Mouse (Mus musculus) effector memory CD4-positive, alpha-beta T cell, adult 5 months (primary cell): ENCODE results near the gene Exoc3l2. TPM values are rescaled to one million over a fixed set of nuclear protein-coding genes. Genes with fewer than 3 reads are reported as not detected.

Experiments used
- polyA plus RNA-seq: library from polyadenylated mRNA; unstranded; fragments of 100-300 nt; shearing (Covaris generic); gene quantifications from one replicate; pipeline ENCODE4 v1.2.1, GENCODE M21; 2017

The Exoc3l2 gene
- not detected for polyA plus RNA-seq

DNA sequence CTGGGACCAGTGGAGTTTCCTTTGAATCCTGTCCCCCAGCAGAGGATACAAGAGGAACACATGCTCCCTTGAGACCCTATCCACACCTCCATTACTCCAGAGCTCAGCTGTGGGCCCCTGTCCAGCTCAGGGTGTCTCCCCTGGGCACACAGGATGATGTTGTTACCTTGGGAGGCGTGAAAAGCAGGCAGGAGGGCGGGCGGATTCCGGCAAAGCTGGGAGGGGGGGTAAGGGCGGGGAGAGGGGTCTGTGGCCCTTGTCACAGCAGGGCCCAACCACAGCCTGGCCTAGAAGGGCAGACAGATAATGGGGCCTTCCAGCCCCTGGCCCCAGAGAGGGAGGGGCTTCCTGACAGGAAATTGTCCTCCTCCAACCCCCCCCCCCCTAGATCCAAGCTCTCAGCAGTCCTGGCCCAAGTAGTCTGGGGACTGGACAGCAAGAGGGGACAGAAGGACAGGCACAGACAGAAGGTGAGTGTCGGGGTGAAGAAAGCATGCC is at the start of gene Exoc3l2:
Gene Exoc3l2, plus strand, starts transcription at position 448 of the 498 bp plus-strand sequence.

DNA sequence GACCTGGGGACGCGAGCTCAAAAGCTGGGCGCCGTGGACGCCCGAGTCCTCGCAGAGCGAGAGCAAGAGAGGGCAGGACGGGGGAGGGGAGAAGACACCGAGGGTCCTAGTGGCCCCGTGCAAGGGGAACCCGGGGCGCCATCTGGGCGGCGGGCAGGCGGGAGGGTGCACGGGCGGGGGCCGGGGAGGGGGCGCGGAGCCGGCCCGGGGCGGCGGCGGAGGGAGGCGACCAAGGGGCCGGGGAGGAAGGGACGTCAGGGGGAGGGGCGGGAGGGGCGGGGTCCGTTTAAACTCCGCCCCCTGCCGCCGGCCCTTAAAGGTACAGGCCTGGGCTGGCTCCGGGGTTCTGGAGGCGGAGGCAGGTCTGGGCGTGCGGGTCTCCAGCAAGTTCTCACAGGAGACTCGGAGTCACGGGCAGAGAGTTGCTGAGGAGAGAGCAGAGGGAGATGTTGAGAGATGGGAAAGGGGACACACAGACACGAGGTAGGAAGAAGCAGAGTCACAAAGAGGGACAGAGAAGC is 4.5 kb upstream of the Exoc3l2 start, which contains the start of gene Mark4:
Gene Mark4, minus strand, starts transcription at position 231 of the 521 bp plus-strand sequence.

GRCm38 (mm10) chr7:19508150-19508923 is 45.2 kb downstream of the Exoc3l2 start, which contains the start of the genes Bloc1s3 and Trappc6a:
TSS of gene Bloc1s3 (minus strand) at chr7:19508367.
TSS of gene Trappc6a (plus strand) at chr7:19508395.

DNA sequence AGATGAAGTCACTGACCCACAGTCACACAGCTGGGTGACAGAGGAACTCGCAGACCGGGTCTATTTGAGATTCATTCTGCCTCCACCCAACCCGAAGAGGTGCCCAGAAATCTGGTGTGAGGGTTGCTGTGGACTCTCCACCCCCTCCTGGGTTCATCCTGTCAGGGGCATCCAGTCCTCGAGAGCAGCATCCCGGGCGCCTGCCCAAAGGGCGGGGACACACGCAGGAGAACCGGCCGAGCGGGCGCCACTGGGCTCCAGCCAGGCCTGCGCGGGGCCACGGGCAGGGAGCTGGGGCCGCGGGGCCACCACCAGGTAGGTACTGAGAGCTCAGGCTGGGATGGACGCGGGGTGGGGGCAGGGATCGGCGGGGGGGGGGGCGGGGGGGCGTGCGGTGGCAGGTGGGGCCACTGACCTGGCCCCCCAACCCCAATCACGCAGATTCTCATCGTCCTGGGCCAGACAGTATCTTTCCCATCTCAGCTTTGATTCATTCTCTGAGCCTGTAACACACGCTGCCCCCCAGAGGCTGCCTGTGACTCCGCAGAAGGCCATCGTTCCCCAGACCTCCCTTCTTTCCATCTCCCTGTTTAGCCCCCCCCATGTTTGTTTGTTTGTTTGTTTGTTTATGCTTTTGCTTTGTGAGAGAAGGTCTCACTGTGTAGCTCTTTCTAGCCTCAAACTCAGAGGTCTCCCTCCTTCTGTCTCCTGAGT is 54.7 kb downstream of the Exoc3l2 start, which contains the start of gene Nkpd1:
Gene Nkpd1, plus strand, starts transcription at position 187 of the 714 bp plus-strand sequence.

Other genes starting within 250 kb of the Exoc3l2 start
- 95.5 TPM for gene Opa3, start 235.0 kb upstream of the Exoc3l2 start, polyA plus RNA-seq
- gene Vasp, start 191.5 kb upstream of the Exoc3l2 start, polyA plus RNA-seq = 224 TPM
- gene Ppm1n, start 183.3 kb upstream of the Exoc3l2 start, polyA plus RNA-seq = 0.97 TPM
- gene Rtn2, start 180.7 kb upstream of the Exoc3l2 start, polyA plus RNA-seq = 0.14 TPM
- gene Fosb, start 153.3 kb upstream of the Exoc3l2 start, polyA plus RNA-seq = 65.7 TPM
- gene Ercc1, start 118.6 kb upstream of the Exoc3l2 start, polyA plus RNA-seq = 68.8 TPM
- gene Cd3eap, start 103.8 kb upstream of the Exoc3l2 start, polyA plus RNA-seq = 5.2 TPM
- gene Ppp1r13l, start 103.6 kb upstream of the Exoc3l2 start, polyA plus RNA-seq = 1.9 TPM
- gene Ercc2, start 81.3 kb upstream of the Exoc3l2 start, polyA plus RNA-seq = 7.5 TPM
- gene Klc3, start 59.2 kb upstream of the Exoc3l2 start, polyA plus RNA-seq = 6.9 TPM
- gene Ckm, start 58.6 kb upstream of the Exoc3l2 start, polyA plus RNA-seq = not detected
- gene Mark4, start 4.5 kb upstream of the Exoc3l2 start, polyA plus RNA-seq = 6.2 TPM
- gene Bloc1s3, start 45.0 kb downstream of the Exoc3l2 start, polyA plus RNA-seq = 4.3 TPM
- 43.9 TPM for gene Trappc6a, start 45.1 kb downstream of the Exoc3l2 start, polyA plus RNA-seq
- not detected for gene Nkpd1, start 54.5 kb downstream of the Exoc3l2 start, polyA plus RNA-seq
- gene Ppp1r37, start 99.7 kb downstream of the Exoc3l2 start, polyA plus RNA-seq = 16.7 TPM
- gene Zfp296, start 114.0 kb downstream of the Exoc3l2 start, polyA plus RNA-seq = 1.1 TPM
- 79.8 TPM for gene Gemin7, start 114.3 kb downstream of the Exoc3l2 start, polyA plus RNA-seq
- 50.9 TPM for gene Clasrp, start 141.2 kb downstream of the Exoc3l2 start, polyA plus RNA-seq
- 177 TPM for gene Relb, start 166.1 kb downstream of the Exoc3l2 start, polyA plus RNA-seq
- gene Clptm1, start 201.7 kb downstream of the Exoc3l2 start, polyA plus RNA-seq = 116 TPM
- gene Apoc2, start 214.6 kb downstream of the Exoc3l2 start, polyA plus RNA-seq = not detected
- gene Gm44805, start 218.1 kb downstream of the Exoc3l2 start, polyA plus RNA-seq = not detected
- not detected for gene Apoc4, start 218.1 kb downstream of the Exoc3l2 start, polyA plus RNA-seq
- not detected for gene Apoc1, start 229.3 kb downstream of the Exoc3l2 start, polyA plus RNA-seq
- 4.2 TPM for gene Apoe, start 235.9 kb downstream of the Exoc3l2 start, polyA plus RNA-seq